Mouse (Mus musculus) kidney, postnatal 4 days (tissue): ENCODE measurements at regions not wholly inside any gene's neighbourhood (a gene's known extent, or its start where the extent isn't known, plus 50 kb on each side); places are given as distances from the start of the nearest gene placed in this dataset.
"Not testable (repeated sequence)": the region's sequence is repeated elsewhere in the genome, so short reads cannot be mapped to it uniquely, and the experiment has no call there.

Source experiments
- DNase-seq, 2 experiments: peaks; one replicate each; pipeline ENCODE4 v3.0.0; 2021; ENCODE audit warnings: mixed read lengths in 2 of 2

DNA sequence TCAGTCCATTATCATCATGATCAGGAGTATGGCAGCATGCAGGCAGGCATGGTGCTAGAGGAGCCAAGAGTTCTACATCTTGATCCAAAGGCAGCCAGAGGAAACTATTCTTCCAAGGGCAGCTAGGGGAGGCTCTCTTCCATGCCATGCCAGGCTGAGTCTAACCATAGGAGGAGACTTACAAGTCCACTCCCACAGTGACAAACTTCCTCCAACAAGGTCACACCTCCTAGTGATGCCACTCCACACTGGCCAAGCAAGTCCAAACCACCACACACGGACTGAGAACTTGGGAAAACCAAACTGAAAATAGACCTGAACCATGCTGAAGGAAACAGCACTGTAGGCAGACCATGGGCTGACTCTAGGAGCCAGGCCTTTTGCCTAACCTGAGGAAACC, 197.4 kb downstream of the Prex1 start:
- no peak for DNase-seq

DNA sequence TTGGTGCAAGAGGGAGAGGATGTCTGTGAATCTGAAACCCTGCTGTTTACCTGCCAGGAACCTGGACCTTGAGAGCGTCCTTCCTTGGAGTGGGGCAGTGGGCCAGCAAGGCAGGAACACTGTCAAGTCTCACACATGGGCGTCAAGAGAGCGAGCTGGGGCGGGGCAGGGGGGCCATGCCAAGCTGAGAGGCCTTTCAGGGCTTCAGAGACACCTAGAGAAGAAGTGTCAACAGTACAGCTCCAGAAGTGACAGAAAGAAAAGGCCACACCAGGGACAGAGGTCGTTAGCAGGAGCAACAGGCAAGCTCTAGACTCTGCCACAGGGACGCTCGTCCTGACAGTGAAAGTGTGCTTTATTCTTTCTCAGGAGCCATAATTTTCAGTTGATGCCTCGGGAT, 199.0 kb downstream of the Prex1 start:
- DNase-seq, result no peak

DNA sequence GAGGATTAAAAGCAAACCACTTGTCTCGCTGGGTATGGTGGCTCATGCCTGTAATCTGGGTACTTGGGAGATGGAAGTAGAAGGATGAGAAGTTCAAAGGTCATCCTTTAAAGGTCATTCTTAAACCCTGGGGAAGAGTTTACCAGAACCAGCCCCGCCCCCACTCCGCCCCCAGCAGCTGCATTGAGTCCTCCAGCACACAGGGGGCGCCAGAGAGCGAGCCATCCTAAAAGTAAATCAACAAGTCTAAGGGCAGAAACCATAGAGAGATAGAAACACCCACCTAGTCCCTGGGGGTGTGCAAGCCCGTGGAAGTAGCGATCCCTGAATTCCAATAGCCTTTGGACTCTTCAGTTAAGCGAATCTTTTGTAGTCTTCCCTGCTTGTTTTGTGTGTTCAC, 201.1 kb downstream of the Prex1 start:
- peak in 1 of 2 experiments; percentile 54 for DNase-seq

DNA sequence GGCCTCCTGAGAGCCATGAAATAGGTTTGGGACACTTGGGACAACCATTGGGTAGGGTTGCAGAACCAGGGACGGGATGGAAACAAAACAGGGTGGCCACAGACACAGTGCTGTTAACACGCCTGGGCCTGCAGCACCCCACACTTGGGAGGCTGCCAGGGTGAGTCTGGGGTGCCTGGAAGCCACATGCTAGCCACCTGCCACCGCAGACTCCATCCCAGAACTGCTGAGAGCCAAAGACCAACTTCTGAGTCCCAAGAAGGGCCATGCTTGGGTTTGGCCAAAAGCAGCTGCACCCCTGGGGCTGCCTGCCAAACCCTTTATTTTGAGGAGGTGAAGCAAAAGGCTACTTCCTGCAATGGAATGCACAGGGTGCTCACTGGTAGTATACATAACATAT, 202.2 kb downstream of the Prex1 start:
- DNase-seq, result not testable (repeated sequence)

DNA sequence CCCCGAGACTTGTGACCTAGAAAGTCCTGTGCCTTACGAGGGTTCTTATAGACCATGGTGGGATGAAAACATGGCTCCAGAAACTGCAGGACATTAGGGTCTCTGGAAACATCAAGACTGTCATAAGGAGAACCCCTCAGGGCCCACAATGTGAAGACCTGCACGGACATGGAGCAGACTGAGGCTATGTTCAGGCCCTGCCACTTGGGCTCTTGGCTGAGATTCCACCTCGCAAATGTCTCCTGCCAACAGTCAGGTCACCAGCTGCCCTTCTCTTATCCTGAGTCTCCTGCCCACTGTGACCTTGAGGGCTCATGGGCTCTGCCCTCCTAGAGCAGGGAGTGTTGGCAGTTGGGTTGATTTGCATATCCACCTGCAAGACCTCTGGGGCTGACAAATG, 202.9 kb downstream of the Prex1 start:
- no peak for DNase-seq

DNA sequence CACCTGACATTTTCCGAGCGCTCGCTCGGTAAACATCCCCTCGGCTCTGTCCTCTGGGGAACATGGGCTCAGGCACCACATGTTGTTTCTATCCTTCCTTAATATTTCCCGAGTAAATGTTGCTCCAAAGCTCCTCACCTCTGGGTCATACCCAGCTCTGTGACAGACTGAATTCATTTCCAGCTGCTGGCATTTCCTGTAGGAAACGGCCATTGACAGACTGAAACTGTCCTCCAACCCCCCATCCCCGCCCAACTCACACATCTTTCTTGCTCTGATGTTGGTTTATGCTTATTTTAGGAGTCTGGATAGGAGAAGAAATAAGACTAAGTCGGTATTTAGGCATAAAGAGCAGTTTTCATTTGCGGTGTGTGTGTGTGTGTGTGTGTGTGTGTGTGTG, 204.0 kb downstream of the Prex1 start:
- DNase-seq, result peak in 1 of 2 experiments; percentile 49

DNA sequence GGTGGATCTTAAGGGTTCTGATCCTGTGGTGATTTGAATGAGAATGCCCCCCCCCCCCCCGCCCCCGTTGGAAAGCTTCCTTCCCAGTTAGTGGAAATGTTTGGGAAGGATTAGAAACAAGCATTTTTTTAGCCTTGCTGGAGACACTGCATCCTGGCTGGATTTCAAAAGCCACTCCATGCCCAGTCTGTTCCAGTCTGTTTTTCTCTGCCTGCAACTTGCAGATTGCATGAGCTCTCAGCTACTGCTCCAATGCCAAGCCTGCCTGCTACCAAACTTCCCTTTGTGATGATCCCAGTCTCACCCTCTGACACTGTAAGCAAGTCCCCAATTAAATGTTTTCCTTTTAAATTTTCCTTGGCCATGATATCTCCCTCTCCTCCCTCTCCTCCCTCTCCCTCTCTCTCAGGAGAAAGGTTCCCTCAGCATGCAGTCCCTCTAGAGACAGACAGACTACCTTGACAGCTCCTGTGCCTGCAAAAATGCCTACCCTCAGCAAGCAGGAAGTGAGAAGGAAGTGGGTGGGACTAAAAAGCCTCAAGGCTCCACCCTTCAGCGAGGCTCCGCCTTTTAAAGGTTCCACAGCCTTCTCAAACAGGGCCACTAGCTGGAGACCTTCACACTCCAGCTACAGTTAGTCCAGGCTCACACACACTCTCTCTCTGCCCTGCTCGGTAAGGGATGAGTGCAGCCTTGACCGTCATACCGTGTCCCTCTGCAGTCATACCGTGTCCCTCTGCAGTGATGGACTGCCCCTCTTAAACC, 204.8 kb downstream of the Prex1 start:
- DNase-seq, result no peak

DNA sequence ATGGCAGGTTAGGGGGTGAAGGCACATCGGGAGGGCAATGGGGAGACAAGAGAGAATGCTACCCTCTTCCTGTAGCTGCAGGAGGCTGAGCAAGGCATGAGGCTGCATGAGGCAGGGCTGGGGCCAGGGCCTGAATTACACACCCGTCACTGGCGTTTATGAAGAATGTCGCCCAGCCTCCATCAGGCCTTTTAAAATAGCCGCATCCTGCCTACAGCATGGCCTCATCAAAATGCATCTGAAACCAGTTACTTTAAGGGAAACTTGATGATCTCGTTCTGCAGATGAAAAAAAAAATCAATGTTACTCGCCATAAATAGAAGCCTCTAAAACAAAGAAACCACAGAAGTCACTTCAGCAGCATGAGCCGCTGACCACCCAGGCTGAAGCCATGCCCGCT, 208.3 kb downstream of the Prex1 start:
- peak in 1 of 2 experiments; percentile 55 for DNase-seq

DNA sequence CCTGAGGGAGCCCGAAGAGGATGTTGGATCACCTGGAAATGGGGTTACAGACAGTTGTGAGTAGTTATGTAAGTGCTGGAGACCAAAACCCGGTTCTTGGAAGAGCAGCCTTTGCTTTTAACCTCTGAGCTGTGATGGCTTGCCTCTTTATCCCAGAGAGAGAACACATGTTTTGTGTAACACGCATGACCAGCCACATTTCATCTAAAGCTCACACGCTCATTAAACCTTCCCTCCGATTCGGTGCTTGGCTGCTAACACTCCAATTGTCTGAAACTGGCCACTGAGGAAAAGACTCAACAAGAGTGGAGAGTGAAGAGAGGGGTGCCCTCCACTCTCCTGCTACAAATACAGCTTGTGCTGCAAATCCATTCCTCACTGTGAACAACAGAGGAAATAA, 210.0 kb downstream of the Prex1 start:
- no peak for DNase-seq

DNA sequence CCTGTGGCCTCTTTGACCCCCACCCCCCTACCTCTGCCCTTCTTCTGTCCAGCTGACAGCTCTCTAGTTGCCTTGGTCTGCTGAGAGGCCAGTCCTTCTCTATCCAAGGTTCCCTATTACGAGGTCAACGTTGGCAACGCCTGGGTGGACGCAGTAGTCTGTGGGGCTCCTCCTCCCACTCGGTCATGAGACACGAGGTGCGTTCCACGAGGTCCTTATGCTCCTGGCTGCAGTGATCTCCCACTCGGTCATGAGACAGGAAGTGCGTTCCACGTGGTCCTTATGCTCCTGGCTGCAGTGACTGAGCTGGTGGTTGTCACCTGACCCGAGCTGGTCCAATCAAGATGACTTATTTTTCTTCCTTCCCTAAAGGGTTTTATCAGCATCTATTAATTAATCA, 220.7 kb downstream of the Prex1 start:
- DNase-seq, result peak in 1 of 2 experiments; percentile 48

DNA sequence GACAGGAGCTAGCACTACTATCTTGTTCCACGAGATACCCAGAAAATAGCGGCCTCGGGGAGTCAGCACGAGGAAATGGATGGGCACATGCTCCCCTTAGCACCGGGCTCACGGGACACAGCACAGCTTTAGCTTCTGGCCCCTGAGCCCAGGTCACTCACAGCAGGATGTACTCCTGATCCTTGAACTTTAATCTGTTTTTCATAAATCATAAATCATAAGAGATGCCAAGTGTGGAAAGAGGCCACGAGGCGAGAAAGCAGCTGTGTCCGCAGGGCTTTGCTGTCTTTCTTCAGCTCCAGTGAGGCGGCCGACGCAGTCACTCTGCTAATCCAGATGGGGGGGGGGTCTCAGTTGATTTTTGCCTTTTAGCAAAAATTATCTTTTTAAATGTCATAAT, 221.2 kb downstream of the Prex1 start:
- peak in 1 of 2 experiments; percentile 37 for DNase-seq

DNA sequence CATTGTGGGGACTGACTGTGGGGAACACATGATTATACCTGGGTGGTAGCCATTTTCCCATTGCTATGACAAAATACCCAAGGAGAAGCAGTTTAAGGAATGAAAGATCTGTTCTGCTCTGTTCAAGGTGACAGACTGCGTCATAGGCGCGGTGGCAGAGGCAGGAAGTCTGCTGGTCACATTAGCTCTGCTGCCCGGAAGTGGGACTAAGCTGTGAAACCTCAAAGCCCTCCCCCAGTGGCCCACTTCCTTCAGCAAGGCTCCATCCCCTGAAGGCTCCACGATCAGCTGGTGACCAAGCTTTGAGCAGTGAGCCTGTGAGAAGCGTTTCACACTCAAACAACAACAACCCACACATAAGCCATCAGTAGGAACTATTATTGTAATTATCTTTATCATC, 221.8 kb downstream of the Prex1 start:
- no peak for DNase-seq

DNA sequence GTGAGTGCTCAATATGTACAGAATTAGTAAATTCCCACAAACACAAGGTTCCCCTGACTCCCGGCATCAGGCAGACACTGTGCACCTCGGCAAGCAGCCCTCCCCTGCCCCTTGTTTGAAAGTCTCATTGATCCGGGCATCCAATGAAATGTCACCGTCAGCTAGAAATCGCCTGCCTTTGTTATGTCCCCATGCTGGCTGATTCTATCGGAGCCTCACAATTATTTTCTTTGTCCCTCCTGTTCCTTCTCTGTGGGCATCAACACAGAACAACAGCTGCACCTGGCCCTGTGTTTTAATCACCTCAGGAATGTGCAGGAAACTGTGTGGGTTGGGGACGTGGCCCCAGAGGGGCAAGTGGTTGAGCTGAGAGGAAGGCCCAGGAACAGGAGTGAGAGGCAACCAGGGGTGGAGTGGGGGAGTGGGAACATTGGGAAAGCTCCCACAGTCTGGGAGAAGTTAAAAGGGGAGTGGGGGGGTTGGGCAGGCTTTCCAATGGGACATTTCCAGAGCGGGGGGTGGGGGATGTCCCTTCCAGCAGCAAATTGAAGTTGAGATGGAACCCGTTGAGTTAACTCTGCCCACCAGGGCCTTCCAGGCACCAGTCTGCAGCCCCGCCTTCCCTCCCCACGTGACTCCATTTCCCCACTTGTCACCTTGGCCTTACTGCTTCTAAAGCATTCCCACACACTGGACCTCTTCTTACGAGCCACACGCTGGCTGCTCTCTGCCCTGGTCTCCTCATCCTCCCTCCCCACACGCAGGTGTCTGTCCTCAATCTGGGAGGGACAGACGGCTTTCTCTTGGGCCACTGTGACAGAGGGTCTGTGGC, 224.4 kb downstream of the Prex1 start:
- peak in 1 of 2 experiments; percentile 55 for DNase-seq

DNA sequence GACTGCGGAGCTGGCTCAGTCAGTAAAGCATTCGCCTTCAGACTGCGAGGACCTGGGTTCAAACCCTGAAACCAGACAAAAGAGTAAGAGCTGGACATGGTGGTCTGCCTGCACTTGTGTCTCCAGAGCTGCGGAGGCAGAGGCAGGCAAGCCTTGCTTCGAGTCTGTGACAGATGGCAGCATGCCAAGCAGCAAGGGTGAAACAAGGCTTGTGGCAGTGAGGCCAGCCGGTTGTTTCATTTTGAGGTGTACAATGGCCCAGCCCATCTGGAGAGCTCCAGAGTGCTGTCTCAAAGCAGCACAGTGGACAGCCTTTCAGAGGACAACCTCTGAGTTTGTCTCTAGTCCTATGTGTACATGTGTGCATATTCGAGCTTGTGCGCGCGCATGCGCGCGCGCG, 225.9 kb downstream of the Prex1 start:
- DNase-seq, result peak; percentile 54 to 63

DNA sequence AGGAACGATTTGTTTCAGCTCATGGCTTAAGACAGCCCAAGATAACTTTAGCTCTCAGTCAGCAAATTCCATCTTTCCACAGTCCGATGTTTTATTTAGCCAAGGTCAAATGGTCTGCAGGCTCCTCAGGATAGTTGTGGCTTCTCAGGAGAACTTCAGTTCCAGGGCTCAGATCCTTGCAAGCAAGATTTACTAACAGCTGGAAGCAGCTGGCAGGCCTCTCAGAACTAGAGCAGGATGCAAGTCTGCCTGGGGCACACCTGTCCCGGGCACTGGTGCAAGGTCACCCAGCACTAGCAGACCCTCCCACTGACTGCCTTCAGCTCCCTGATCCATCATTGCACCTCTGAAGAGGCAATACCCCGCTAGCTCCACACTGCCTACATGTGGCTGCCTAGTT, 227.8 kb downstream of the Prex1 start:
- peak; percentile 45 to 69 for DNase-seq

DNA sequence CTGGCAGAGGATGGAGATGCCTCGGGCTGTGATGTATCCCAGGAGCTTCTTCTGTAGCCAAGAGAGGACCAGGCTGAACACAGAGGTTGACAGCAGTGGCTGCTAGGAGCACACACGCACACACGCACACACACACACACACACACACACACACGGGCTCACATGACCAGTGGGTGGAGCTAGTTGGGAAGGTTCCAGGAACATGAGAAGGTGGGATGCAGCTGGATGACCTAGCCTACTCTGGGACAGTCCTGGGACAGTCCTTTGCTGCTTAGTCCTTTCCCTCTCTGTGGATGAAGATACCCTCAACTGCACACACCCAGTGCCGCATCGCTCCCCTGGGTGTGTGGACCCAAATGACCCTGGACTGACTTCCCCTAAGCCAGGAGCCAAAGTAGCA, 228.3 kb downstream of the Prex1 start:
- DNase-seq, result peak in 1 of 2 experiments; percentile 60

DNA sequence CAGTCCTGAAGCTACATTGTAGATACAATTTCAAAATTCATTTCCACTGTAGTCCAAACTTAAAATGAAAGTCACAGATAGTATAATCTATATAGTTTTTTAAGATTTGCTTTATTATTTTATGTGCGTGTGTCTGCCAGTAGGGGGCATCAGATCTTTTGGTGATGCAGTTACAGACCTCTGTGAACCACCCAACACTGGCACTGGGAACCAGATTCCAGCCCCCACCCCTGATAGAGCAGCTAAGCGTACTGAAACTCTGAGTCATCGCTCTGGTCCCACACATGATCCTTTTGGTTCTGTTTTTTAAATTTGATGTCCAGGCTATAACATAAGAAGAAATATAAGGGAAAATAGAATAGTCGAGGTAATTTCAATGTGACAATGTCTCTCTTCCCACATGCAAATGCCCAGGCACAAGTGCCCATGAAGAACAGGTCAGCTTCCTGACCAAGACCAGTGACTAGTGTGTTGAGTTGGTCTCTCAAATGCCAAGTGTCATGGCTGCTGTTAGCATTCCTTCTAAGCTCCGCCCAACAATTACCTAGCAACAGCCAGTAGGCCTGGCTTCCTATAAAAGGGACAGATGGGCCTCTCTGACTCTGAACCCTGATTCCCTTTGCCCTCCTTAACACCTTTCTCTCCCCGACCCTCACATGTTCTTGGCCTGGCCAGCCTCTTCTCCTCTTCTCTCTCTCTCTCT, 229.9 kb downstream of the Prex1 start:
- DNase-seq, result no peak

DNA sequence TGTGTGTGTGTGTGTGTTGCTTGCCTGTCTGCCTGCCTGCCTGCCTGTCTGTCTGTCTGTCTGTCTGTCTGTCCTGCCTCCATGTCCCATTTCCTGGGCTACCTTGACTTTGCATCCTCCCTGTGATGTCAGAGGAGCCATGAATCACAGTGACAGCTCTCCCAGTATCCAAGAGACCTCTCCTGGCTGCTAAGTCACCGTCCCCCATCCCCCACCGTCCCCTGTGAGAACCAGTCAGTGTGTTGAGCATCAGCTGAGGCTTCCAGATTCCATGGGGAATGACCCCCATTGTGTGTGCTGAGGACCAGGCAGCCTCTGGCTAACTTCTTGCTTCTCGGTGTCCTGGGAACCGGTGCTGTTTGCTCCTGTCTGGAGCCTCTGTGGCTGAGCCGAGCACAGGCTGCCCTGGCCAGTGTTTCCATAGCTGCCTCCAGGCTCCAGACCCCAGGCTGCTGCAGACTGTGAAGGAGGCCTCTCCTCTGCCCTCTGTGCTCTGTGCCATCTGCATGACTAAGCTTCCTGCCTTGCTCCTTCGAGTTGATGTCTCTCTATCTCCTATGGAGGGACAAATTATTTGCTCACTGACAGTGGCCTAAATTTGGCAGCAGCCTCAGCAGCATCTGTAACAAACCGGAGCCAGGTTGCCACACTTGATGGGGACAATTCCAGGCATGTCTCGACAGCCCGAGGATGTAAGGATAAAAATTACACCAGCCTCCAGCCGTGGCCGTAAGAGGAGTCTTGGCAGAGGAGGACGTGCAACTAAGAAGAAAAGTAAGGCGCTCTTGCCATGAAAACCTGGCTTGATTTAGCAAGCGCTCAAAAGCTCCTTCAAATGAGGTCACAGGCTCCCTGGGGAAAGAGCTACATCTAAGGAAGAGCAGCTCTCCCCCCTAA, 230.7 kb downstream of the Prex1 start:
- DNase-seq, result no peak

DNA sequence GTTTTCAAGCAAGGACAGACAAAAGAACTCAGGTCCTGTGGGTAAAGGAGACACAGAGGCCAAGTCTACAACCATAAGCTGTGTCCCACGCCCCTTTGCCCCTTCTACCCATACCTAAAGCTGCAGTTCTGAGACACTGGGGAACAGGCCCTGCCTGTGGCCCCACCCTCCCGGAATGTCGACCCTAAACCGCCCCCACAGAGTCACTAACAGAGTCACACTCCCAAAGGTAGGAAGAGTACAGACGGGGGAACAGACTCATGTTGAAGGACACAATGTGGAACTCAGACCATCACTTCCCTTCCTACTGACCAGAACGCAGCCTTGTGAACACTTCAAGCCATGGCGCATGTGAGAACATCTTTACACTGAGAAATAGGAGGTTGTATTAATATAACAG, 231.9 kb downstream of the Prex1 start:
- DNase-seq, result no peak

DNA sequence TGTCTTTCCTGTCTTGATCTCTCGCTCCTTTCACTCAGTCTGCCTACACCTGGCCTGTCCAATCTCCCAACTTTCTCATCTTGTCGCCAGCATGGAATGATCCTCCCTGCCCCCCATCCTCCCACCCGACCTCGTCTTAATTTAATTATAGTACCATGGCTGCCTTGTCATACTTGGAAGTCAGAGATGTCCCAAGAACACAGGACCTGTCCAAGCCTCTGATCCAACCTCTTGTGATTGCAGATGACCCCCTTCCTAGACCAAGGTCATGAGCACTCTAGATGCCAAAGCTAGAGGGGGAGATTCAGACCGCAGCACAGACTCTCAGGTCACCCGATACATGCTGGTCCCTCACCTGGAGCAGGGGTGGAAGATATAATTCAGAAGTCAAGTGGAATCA, 232.3 kb downstream of the Prex1 start:
- DNase-seq, result no peak

DNA sequence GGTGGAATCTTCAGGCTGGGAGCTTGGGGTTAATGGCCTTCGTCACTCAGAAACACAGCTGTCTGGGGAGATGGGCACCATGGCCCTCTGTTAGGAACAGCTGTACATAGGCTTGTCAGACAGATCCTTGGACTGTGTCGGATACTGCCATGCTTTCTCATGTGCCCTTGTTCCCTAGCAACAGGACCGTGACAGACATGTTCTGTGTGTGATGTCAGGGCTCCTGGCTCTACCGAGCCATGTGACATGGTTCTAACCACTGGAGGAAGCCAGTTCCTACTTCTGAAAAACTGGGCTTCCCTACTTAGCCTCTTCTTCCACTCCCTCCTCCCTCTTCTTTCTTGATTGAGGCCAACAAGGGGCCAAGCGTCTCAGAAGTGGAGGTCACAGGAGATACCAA, 232.7 kb downstream of the Prex1 start:
- DNase-seq, result no peak

DNA sequence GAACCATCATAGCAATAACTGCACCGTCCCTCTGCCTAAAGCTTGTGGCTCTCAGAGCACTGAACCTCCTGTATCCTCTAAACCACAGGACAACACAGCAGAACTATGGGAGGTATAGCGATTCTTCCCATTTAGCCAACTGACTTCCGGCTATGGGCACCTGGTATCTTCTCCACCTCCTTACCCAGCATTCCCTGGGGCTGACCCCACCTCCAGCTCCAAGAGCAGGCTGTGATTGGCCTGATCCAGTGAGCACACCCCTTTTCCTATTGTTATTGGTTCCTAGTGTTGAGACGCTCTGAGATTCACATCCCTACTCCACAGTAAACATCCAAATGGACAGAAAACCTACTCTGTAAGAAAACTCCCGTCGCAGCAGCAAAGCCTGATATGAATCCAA, 236.7 kb downstream of the Prex1 start:
- DNase-seq, result no peak

DNA sequence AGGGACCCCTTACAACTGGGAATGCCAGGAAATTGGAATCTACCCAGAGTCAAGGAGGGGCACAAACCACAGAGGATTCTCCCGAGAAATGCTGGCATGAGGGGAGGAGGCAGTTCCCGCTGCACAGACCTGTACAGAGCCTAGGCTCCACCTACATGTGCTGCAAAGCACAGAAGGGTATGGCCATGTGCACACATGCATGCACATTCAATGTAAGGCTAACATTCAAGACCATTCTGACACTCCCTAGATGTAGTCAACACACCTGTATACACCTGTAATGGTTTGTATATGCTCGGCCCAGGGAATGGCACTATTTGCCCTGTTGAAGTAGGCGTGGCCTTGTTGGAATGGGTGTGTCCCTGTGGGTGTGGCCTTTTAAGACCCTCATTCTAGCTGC, 238.0 kb downstream of the Prex1 start:
- no peak for DNase-seq
